Mouse (Mus musculus): ENCODE measurements around the gene Trim47. TPM values are rescaled to one million over a fixed set of nuclear protein-coding genes. Genes with fewer than 3 reads are reported as not detected.
"Not testable (repeated sequence)": the region's sequence is repeated elsewhere in the genome, so short reads cannot be mapped to it uniquely, and the experiment has no call there.

Gene Trim47
- total RNA-seq, 2 experiments from 2014 or later, result 7.9 to 14.5 TPM

DNA sequence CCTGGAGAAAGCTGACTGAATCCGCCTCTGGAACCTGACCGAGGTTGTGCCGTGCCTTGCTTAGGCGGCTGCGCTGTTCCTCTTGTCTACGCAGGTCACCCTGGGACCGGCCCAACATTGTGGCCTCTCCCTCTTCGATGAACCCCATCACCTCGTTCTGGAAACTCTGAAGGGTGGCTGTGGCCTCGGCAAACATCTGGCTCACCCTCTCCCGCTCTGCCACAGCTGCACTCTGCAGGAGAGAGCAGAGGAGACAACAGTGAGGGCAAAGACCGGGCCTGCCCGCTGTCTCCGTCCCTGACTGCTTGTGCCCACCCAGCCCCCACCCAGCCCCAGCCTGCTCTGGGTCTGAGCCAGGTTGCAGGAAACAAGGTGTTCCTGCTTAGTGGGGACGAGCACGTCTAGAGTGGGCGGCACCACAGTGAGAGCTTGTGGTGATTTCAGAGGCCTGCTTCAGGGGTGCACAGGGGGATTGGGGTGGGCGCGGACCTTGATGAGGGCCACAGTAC, 19.2 kb downstream of the Trim47 start:
- DNase-seq, result no peak

DNA sequence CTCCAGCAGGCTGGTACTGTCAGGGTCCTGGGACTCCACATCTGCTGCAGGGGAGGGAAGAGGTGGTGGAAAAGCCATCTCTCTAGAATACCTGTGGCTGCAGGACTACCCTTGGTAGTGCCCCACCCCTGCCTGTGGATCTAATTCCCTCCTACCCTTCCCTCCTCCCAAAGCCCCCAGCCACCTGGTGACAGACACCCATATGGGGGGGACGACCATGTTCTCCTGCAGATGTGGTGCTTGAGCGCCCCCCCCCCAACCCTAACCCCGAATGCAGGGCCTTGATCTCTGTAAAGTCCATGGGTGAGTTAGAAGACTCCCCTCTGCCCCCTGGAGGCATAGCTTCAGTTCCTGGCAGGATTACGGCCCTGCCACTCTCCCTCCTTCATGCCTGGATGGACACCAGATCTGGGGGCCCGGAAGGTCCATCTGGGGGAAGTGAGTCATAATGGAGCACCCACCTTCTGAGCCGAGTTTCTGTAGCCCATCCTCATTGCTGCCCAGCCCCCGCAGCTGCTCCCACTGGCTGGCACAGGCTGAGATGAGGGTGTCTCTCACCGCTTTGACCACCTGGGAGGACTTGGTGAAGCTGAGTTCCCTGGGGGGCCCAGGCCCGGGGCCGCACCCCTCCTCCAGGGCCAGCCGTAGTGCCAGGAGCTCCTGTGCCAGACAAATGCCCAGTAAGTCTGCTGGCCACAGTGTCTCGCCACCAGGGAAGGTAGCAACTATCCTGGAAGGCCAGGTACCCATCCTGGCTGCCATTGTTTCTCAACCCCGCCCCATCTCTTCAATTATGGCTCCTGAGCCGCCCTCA, 19.8 kb downstream of the Trim47 start:
- no peak for DNase-seq

DNA sequence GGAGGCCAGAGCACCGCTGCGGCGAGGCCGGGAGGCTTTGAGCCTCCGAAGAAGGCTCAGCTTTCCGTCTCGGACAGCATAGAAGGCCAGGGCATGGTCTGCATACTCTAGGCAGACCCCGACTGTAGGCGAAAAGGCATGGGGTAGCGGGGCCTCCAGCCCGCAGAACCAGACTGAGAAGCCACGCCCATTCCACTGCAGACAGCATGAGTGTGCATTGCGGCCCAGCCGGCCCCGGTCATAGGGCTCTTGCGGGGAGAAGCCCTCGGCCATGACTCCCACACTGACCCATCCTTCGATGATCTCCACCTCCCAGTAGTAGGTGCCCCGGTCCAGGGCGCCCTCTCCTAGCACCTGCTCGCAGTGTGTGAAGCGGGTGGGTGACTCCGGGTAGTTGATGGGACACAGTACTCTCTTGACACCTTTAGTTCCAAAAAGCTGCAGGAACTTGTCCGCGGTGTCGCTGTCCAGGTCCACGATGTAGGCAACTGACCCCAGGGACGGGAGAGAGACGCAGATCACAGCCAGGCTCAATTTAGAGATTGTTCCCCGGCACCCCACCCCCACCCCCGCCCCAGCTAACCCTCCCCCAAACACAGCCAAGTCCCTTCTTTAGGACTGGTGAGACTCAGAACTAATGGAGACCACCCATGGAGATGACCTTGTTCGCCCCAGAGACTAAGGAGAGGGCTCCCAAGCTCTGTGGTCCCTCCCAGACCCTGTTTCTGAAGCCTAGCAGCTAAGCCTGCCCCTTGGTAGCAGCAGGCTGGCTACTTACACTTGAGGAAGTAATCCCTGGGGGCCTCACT, 20.7 kb downstream of the Trim47 start:
- no peak for DNase-seq

DNA sequence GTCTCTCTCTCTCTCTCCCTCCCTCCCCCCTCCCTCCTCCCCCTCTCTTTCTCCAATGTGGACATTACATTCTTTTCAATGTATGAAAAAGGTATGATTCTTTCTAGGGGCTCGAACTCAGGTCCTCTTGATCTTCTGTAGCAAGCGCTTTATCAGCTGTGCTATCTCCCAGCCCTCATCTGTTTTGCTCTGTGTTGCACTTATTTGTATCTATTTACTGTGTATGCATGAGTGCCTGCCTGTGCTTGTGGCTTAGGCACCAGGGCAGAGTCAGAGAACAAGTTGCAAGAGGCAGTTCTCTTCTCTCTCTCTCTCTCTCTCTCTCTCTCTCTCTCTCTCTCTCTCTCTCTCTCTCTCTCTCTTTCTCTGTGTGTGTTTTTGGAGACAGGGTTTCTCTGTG, 21.9 kb downstream of the Trim47 start:
- DNase-seq, result no peak

DNA sequence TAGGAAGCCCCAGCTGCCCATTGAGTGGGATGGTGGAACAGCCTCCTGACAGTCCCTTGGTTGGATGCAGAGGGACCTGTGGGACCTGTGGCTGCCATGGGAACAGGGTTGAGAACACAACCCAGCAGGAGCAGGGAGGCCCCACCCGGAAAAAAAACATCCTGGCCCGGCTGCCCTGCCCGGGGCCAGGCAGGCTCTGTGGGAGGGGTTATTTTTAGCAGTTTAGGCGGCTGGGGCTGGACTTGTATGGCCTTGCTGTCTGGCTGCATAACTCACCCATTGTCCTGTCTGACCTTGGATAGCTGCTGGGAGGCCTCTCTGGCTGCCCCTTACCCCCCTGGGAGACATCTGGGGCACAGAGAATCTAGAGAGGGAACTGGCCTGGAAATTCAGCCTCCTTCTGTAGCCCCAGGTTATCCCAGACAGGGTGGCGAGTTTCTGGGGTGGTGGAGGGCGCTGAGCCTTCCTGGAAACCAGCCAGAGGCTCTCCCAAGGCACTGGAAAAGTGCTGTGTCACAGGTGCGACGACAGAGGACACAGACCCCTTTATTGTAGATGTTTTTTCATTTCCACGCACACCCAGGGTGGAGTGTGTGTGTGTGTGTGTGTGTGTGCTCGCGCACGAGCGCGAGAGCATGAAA, 22.9 kb downstream of the Trim47 start:
- peak; percentile 87 for DNase-seq

DNA sequence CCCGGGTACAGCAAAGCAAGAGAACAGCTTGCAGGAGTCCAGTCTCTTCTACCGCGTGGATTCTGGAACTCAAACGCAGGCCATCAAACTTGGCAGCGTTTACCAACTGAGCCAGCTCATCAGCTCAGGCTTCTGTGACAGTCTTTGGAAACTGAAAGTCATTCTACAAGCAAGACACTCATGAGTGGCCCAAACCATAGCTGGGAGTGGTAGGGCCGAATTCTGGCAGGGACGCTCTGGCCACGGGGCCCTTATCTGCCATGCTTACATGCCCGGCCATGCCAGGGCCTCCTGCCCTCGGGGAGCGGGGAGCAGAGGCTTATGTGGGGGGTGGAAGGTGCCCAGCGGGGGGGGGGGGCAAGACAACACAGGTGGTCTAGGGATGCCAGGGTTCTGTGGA, 23.4 kb downstream of the Trim47 start:
- DNase-seq, result no peak

DNA sequence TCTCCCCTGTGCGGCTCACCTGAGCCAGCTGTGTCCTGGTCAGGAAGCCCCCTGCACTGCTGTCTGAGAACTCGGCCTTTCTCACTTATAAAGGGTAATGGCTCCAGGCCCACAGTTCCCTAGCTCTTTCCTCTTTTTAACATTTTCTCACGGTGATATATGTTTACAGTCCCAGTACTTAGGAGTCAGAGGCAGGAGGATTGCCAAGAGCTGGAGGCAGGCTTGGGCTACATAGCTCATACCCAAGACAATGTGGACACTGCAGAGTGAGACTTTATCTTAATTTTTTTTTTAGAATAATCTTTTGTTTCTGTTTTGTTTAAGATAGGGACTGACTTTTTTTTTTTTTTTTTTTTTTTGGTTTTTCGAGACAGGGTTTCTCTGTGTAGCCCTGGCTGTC, 24.5 kb downstream of the Trim47 start:
- DNase-seq, result no peak

DNA sequence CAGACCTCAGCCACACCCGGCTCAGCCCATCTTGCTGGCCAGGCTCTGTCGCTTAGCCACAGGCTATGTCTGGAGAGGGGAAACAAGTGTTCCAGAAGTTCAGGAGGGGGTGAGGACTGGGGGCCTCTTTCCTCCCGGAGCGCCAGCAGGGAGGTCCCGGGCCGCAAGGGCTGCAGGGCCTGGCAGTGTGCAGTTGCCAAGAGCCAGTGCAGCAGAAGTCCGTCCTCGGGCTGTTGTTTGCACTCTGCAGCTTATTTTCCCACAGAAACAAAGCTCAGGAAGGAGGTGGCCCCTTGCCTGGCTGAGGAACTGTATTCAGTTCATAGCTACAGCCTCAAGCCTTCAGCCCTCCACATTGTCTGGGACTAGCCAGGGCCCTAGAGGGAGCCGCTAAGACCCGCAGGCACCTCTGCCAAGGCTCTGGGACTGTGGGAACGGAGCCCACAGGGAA, 25.1 kb downstream of the Trim47 start:
- peak; percentile 84 for DNase-seq

DNA sequence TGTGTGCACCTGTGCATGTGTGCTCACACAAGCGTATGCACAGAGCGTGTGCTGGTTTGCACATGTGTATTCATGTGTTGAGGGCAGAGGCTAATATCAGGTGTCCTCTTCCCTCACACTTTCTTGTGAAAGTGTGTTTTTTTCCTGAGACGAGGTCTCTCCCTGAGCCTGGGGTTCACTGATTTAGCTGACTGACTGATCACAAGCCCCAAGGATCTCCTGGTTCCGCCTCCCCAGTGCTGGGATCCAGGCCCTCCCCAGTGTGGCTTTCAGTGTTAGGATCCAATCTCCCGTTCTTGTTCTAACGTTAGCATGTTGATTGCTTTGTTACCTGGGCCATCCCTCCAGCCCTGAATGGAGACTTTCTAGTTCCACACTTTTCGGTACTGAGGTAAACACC, 26.2 kb downstream of the Trim47 start:
- no peak for DNase-seq

DNA sequence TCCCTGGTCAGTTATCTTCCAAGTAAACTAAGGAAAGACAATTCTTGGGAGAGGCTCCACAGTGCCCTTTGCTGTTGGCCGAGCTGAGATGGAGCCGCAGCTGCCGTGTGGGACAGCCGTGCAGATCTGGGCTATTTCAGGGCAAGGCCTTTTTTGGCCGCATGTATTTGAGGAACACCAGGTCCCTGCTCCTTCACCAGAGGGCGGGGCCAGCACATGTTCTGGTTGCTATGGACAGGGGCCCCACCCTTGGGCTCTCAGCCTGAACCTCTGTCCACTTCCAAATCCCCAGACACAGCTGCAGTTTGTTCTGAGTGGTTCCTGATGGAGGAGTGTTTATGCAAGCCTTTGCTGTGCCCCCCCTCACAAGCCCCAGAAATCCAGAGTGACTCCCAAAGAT, 26.6 kb downstream of the Trim47 start:
- peak; percentile 94 for DNase-seq

DNA sequence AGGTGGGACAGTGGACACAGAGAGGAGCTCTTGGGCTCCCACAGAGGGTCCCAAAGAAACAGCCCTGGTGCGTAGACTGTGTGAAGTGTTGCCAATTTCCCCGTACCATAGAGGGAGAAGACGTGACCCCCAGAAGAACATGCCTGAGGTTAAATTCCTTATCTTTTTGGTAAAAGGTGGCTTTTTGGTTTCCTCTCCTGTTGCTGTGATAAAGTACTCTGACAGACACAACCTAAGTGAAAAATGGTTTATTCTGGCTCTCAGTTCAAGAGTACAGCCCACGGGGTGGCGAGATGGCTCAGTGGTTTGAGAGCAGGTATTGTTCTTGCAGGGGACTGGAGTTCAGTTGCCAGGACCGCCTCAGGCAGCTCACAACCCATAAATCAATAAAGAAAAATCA, 27.5 kb downstream of the Trim47 start:
- DNase-seq, result no peak

DNA sequence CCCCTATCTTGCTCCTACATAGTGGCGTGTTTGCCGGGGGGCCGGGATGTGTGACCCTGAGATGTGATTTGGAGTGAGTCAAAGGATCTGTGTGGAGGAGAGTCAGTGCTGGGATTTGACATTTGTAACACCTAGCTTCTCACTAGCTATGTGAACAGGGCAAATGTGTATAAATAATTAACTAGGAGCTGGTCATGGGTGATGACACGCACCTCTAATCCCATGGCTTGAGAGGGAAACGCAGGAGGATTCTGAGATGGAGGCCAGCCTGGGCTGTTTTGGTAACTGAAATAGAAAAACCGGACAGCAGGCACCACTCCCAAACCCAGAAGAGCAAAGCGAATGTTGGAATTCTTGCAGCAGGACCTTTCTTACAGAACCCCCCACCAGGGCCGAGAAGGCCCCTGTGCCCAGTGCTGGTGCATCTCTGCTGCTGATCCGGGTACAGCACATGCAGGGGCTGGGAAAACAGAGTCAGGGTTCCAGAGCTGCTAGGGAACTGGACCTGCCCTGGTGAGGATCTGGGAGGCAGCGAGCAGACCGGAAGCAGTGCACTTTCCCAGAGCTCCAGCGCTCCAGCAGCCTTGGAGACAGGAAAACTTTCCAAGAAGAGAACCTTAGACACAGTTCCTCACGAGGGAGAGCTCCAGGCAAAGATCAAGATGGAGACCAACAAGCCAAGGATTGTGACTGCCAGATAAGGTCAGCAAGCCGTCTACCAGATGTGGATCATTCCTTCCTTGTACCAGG, 28.1 kb downstream of the Trim47 start:
- peak; percentile 50 for DNase-seq

DNA sequence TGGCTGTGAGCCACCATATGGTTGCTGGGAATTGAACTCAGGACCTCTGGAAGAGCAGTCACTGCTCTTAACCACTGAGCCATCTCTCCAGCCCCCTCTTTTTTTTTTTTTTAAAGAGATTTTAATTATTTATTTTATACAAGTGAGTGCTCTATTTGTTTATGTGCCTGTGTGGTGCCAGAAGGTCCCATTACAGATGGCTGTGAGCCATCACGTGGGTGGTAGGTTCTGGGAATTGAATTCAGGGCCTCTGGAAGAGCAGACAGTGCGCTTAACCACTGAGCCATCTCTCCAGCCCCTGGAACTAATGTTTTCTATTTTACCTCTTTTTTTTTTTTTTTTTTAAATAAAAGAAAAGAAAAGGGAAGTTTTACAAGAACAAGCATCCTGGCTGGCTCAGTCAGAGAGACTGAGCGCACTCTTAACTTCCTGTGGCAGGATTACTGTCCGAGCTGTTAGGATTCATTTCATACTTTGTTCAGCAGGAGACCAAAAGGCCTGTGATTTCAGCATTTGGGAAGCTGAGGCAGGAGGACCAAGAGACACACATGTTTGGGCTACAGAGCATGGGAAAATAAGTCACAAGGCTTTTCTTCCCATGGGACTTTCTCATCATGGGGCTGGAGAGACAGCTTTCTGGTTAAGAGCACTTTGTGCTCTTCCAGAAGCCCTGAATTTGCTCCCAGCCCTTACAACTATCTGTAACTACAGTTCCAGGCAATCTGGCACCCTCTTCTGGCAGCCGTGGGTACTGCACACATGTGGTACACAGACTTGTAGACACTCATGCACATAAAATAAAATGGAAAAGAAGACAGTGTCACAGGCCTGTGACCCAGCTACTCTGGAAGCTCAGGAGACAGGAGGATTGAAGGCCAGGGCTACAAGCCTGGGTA, 30.5 kb downstream of the Trim47 start:
- peak; percentile 3 for DNase-seq

DNA sequence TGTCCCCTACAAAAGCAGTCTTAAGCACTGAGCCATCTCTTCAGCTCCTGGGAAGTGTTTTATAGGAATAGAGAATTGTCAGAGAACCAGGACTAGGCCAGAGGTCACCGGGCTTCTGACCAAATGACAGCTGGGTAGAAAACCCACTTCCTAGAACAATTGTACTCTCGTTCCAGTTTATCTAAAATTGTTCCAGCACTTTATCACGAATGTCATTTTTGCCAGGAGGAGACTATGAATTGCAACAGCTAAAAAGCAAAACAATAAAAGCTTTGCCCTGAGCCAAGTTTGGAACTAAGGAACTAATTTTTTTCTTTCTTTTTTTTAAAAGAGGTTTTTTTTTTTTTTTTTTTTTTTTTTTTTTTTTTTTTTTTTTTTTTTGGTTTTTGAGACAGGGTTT, 31.4 kb downstream of the Trim47 start:
- DNase-seq, result peak; percentile 57

DNA sequence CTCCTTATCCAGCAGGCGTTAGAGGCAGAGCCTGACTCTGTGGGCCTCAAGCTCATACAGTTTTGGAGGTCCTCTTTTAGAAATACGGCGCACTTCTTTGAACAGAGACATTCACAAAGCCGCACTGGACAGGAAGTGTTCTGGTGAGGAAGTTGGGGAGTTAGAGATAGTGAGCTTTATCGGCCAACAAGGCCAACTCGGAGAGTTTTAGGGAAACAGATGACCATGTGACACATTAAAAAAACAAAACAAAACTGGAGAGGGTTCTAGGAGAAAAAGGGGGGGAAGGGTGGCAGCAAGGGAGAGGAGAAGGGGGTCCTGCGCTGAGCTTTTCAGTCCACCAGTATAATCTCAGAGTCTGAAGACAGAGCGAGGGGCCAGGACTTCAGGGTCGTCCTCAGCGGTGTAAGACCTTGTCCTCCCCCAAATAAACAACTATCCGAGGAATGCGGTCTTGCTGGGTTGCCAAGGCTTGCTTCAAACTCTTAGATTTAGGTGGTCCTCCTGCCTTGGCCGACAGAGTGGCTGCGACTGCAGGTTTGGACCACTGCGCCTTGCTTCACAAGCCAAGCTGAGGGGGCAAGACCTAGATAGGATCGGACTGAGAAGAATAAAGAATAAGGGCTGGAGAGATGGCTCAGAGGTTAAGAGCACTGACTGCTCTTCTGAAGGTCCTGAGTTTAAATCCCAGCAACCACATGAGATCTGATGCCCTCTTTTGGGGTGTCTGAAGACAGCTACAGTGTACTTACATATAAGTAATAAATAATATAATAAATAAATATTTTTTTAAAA, 33.0 kb downstream of the Trim47 start:
- peak; percentile 4 for DNase-seq

DNA sequence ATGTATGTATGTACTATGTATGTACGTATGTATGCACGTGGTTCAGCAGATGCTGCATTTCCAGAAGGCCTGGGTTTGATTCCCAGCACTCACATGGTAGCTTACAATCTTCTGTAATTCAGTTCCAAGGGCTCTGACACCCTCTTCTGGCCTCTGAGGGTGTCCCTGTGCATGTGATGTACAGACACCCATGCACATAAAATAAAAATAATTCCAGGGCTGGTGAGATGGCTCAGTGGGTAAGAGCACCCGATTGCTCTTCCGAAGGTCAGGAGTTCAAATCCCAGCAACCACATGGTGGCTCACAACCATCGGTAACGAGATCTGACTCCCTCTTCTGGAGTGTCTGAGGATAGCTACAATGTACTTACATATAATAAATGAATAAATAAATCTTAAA, 34.1 kb downstream of the Trim47 start:
- DNase-seq, result not testable (repeated sequence)

DNA sequence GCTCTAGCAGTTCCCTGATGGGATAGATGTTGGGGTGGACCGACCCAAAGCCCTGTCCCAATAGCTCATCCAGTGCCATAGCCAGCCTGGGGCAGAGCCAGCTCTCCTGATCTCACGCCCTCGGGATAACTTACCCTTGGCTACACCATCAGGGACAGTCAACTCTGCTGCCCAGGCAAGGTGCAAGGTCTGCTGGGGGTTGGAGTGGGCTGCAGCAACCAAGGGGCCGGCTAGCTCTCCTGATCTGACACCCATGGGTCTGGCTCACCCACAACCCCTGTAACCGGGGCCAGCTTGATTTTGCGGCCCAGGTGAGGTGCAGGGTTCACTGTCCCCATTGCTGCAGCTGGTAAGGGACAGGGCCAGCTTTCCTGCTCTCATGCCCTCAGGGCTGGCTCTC, 35.4 kb downstream of the Trim47 start:
- DNase-seq, result no peak

DNA sequence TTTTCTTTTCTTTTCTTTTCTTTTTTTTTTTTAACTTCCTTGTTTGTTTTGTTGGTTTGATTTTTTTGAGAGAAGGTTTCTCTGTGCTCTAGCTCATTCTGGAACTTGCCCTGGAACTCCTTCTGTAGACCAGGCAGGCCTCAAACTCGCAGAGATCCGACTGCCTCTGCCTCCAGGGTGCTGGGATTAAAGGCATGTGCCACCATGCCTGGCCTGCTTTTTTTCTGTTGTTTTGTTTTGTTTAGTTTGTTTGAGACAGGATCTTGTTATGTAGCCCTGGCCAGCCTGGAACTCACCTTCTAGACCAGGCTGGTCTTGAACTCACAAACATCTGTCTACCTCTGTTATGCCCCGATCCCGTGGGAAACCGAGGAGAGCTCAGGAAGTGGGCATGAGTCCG, 37.5 kb downstream of the Trim47 start:
- DNase-seq, result no peak

DNA sequence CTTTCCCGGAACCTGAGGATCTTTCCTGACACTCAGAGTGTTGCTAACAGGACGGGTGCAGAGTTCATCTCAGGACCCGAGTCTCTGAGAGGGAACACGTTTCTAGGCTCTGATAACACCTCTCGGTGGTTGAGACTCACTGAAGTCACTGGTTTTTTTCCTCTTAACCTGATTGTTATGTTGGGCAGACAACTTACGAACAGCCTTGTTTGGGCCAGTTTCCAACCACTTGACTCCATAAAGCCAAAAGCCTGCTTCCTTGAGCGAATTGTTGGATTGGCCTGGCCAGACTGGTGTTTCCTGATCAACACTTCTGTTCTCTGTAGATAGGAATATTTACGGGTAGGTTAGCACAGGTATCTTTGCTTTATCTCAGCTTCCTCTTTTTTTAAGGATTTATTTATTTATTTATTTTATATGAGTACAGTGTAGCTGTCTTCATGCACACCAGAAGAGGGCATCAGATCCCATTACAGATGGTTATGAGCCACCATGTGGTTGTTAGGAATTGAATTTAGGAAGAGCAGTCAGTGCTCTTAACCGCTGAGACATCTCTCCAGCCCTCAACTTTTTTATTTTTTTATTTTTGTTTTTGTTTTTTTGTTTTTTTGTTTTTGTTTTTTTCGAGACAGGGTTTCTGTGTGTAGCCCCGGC, 38.1 kb downstream of the Trim47 start:
- DNase-seq, result no peak

DNA sequence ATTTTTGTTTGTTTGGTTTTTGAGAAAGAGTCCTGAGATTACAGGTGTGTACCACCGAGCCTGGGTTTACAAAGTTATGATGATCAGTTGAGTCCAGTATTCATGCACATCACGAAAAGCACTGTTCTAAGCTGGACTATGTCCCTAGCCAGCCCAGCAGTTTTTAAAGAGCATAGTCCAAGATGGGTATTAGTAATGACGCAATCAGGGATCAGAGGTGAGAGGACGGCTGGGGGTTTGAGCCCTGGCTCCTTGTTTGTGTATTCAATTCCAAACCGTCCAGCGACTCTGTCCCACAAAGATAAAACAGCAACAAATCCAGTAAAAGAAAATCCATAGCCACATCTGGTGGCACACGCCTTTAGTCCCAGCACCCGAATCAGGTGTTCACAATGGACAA, 38.8 kb downstream of the Trim47 start:
- no peak for DNase-seq
